Mouse (Mus musculus): ENCODE data around the gene Cenpe. TPM values are rescaled to one million over a fixed set of nuclear protein-coding genes. Genes with fewer than 3 reads are reported as not detected.

The Cenpe gene
- polyA plus RNA-seq, 1 experiment: 2.3 TPM

- no peak for TF ChIP-seq GATA1 (IDR thresholded peaks at IDR 0.05; ENCODE audit: low read length)
Measured at GRCm38 (mm10) chr3:135268616-135269015, 56.3 kb downstream of the Cenpe start.

DNA sequence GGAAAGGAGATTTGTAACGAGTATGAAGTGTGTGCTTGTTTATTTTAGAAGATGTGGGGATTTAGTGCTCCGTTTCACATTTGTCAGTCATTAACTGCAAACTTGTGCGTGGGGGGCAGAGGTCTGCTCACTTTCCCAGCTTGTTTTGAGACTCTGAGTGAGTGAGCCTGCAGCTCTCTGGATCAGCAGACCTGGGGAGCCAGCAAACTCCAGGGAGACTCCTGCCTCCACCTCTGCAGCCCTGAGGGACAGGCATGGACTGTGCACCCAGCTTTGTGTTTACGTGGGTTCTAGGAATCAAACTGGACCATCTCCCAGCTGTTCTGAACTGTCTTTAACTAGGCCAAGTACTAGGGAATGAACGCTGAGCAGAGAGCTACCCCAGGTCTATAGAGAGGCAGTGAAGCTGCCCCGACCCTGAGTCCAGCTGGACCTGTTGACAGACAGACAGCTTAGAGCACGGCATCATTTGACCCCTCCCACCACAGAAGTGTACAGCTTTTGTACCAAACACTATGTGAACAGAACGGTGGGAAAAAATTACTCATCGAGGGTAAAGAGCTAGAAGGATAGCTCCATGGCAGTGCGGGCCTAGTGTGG, 57.2 kb downstream of the Cenpe start:
- no peak for TF ChIP-seq GATA1 (IDR thresholded peaks at IDR 0.05; ENCODE audit: low read length)

- no peak for TF ChIP-seq GATA1 (IDR thresholded peaks at IDR 0.05; ENCODE audit: low read length)
Measured at GRCm38 (mm10) chr3:135272627-135273026, 60.3 kb downstream of the Cenpe start.

GRCm38 (mm10) chr3:135273047-135273446, 60.7 kb downstream of the Cenpe start:
- no peak for TF ChIP-seq GATA1 (IDR thresholded peaks at IDR 0.05; ENCODE audit: low read length)

DNA sequence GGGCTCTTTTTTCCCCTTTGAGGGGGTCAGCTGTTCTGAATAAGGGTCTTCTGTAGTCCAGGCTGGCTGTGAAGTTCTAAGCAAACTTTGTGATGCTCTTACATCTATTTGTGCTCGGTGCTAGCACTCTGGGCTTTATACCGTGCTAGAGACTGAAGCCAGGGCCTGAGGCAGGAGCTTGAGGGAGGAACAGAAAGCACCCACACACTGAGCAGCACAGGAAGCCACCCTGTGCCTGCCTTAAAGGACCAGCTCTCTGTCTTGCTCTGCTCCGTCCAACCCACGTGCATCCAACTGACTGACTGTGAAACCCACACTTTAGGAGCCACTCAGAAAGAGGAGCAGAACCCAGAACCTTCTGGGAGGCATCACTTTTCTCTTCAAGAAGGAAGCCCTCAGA, 67.8 kb downstream of the Cenpe start:
- TF ChIP-seq GATA1 (IDR thresholded peaks at IDR 0.05; ENCODE audit: low read length): no peak

DNA sequence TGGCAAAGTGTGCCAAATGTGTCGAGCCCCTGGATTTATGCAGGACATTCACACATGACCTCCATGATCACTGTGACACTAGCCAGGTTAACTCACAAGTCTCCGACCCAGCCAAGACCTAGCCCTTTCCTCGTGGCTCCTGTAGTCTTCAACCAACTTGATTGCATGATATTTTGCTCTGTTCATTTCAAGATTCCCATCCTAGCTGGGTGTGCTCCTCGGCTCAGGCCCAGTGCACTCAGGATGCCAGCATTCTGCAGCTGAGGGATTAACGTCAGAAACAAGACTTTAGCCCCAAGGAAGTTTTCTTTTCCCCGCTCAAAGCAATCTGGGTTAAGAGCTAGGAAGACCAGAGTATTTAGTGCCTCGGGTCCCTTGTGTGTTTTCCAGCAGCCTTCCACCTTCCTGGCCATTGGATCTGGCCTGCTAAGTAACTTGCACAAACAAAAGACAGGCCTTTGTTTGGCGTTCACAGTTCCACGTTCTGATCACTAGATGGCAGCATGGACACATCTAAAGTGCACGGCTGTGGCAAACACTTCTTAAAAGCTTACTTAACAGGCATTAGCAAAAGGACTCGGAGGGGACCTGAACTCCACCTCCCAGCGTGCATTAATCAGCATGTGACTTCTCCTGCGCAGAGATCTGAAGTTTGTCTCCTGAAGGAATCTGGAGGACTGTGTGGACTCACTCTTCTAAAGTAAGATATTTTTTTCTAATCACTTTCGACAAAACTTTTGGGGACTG, 68.5 kb downstream of the Cenpe start, which contains the start of gene Bdh2:
Gene Bdh2, plus strand, starts transcription at position 553 of the 747 bp plus-strand sequence.
- no peak for TF ChIP-seq GATA1 (IDR thresholded peaks at IDR 0.05; ENCODE audit: low read length)

DNA sequence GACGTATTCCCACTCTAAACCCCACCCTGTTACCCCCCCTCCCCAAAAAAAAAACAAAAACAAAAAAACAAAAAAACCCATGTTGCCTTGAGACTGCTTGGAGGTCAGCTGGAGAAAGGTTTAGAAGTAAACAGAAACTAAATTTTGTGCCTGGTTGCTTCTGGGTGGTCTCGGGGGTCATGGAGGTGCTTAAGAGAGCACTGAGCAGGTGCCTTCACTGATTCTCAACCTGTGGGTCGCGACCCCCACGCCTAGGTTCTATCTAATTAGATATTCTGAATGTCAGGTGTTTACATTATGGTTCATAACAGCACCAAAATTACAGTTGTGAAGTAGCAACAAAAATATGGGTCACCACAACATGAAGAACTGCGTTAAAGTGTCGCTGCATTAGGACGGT, 69.4 kb downstream of the Cenpe start:
- TF ChIP-seq GATA1 (IDR thresholded peaks at IDR 0.05; ENCODE audit: low read length): no peak

GRCm38 (mm10) chr3:135285256-135285655, 72.9 kb downstream of the Cenpe start:
- TF ChIP-seq GATA1 (IDR thresholded peaks at IDR 0.05; ENCODE audit: low read length): no peak

GRCm38 (mm10) chr3:135285807-135286206, 73.5 kb downstream of the Cenpe start:
- TF ChIP-seq GATA1 (IDR thresholded peaks at IDR 0.05; ENCODE audit: low read length): no peak

GRCm38 (mm10) chr3:135288138-135288750, 75.9 kb downstream of the Cenpe start:
- TF ChIP-seq GATA1 (IDR thresholded peaks at IDR 0.05; ENCODE audit: low read length): no peak

GRCm38 (mm10) chr3:135289148-135289547, 76.8 kb downstream of the Cenpe start:
- no peak for TF ChIP-seq GATA1 (IDR thresholded peaks at IDR 0.05; ENCODE audit: low read length)

- no peak for TF ChIP-seq GATA1 (IDR thresholded peaks at IDR 0.05; ENCODE audit: low read length)
Measured at GRCm38 (mm10) chr3:135290249-135290894, 78.0 kb downstream of the Cenpe start.

DNA sequence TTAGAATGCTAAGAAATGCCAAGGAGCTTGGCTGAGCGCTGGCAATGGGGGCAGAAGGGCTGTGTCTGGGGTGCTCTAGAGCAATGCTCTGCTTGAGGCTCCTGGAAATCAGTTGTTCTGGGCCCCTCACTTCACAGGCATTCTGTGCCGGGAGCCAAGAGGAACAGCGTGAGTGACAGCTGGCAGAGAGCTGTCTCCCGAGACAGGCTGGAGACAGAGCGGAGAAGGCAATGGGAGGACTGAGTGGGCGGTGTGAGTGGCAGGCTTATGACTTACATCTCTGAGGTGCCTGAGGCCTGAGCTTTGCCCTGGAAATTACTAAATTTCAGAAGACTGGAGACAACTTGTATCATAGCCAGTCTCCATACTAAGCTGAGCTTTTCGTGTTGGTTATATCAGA, 81.4 kb downstream of the Cenpe start:
- TF ChIP-seq GATA1 (IDR thresholded peaks at IDR 0.05; ENCODE audit: low read length): no peak

- TF ChIP-seq GATA1 (IDR thresholded peaks at IDR 0.05; ENCODE audit: low read length): no peak
Measured at GRCm38 (mm10) chr3:135295559-135295958, 83.2 kb downstream of the Cenpe start.

DNA sequence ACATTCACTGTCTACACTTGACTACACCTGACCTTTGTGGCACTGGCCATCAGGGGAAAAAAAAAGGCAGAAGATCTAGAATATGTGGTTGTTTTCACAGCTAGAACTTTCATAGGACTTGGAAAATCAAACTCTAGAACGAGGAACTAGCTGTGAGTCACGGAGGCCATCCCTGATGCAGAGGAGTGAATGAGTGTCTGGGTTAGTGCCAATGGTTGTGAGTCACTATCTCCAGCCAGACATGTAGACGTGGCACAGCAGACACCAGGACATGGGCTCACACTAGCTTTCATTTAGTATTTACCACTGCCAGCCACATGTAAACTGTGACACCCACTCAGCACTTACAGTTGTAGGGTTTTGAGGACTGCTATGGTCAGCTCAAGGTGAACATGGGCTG, 86.2 kb downstream of the Cenpe start:
- TF ChIP-seq GATA1 (IDR thresholded peaks at IDR 0.05; ENCODE audit: low read length): no peak

- TF ChIP-seq GATA1 (IDR thresholded peaks at IDR 0.05; ENCODE audit: low read length): no peak
Measured at GRCm38 (mm10) chr3:135300081-135300480, 87.7 kb downstream of the Cenpe start.
